Mouse (Mus musculus): ENCODE data around the gene Pcgf3.
A peak's percentile ranks its signal among the peaks of the same experiment; 100 is the strongest.

Pcgf3 gene

GRCm38 (mm10) chr5:108461082-108462065, at the start of gene Pcgf3:
Pcgf3 (plus strand) TSS chr5:108461232.
- peak; percentile 99 for DNase-seq

GRCm38 (mm10) chr5:108414711-108415110, 46.3 kb upstream of the Pcgf3 start:
- DNase-seq = no peak

GRCm38 (mm10) chr5:108422741-108423140, 38.3 kb upstream of the Pcgf3 start:
- no peak for DNase-seq

GRCm38 (mm10) chr5:108423427-108423826, 37.6 kb upstream of the Pcgf3 start:
- DNase-seq = no peak

- peak; percentile 57 for DNase-seq
Observed at GRCm38 (mm10) chr5:108427186-108427585, 33.8 kb upstream of the Pcgf3 start.

- no peak for DNase-seq
Observed at GRCm38 (mm10) chr5:108431196-108431595, 29.8 kb upstream of the Pcgf3 start.

GRCm38 (mm10) chr5:108433804-108434587, 27.0 kb upstream of the Pcgf3 start, which contains the start of gene Atp5k:
Atp5k (minus strand) TSS chr5:108434448.
- DNase-seq = peak; percentile 94

GRCm38 (mm10) chr5:108436101-108436500, 24.9 kb upstream of the Pcgf3 start:
- DNase-seq = no peak

- no peak for DNase-seq
Observed at GRCm38 (mm10) chr5:108446973-108447372, 14.1 kb upstream of the Pcgf3 start.

- DNase-seq = no peak
Observed at GRCm38 (mm10) chr5:108447857-108448256, 13.2 kb upstream of the Pcgf3 start.

GRCm38 (mm10) chr5:108448785-108449668, 12.0 kb upstream of the Pcgf3 start, which contains the start of gene Mfsd7a:
Mfsd7a (minus strand) TSS chr5:108448891.
- DNase-seq = no peak

GRCm38 (mm10) chr5:108450837-108451540, 10.0 kb upstream of the Pcgf3 start:
- no peak for DNase-seq

- no peak for DNase-seq
Observed at GRCm38 (mm10) chr5:108451611-108452010, 9.4 kb upstream of the Pcgf3 start.

- DNase-seq = no peak
Observed at GRCm38 (mm10) chr5:108452422-108452821, 8.6 kb upstream of the Pcgf3 start.

- DNase-seq = no peak
Observed at GRCm38 (mm10) chr5:108454094-108454493, 6.9 kb upstream of the Pcgf3 start.

- DNase-seq = no peak
Observed at GRCm38 (mm10) chr5:108458706-108459105, 2.3 kb upstream of the Pcgf3 start.

- DNase-seq = peak; percentile 34
Observed at GRCm38 (mm10) chr5:108460461-108460860, 571 bp upstream of the Pcgf3 start.

- DNase-seq = no peak
Observed at GRCm38 (mm10) chr5:108462446-108462845, 1.4 kb downstream of the Pcgf3 start.

GRCm38 (mm10) chr5:108465131-108465891, 4.3 kb downstream of the Pcgf3 start:
- no peak for DNase-seq

GRCm38 (mm10) chr5:108466647-108467046, 5.6 kb downstream of the Pcgf3 start:
- no peak for DNase-seq

- DNase-seq = no peak
Observed at GRCm38 (mm10) chr5:108469617-108470016, 8.6 kb downstream of the Pcgf3 start.
